Mouse (Mus musculus) MEL (cell line): Measurements from ENCODE around the gene Htatsf1. TPM values are rescaled to one million over a fixed set of nuclear protein-coding genes. Genes with fewer than 3 reads are reported as not detected.

ENCODE experiments used
- DNase-seq: peaks from one replicate; pipeline ENCODE4 v3.0.0; 2011; ENCODE audit warnings: low read depth, low spot score
- H3K27ac ChIP-seq: 2 replicates; pipeline ENCODE4 v1.5.1; 2012; ENCODE audit warnings: low read depth, mild to moderate bottlenecking, control low read depth, low read length, moderate library complexity; ENCODE audit not compliant: control insufficient read depth
- H3K27me3 ChIP-seq, 2 experiments: fragments of 150-350 bp in 1 of 2; sonication (generic) in 1 of 2; 2 replicates each; pipeline ENCODE4 v1.6.1; 2012; ENCODE audit warnings: low read length in 2 of 2, mild to moderate bottlenecking in 2 of 2, improper control_type of control experiment in 1 of 2, moderate library complexity in 1 of 2; ENCODE audit not compliant: insufficient read depth in 2 of 2, control insufficient read depth in 1 of 2
- H3K36me3 ChIP-seq, 2 experiments: 2 replicates each; pipeline ENCODE4 v1.6.1; 2012 to 2014; ENCODE audit warnings: low read length in 2 of 2, improper control_type of control experiment in 1 of 2, inconsistent platforms in 1 of 2, mild to moderate bottlenecking in 1 of 2; ENCODE audit not compliant: insufficient read depth in 2 of 2, control insufficient read depth in 1 of 2
- H3K4me1 ChIP-seq, 2 experiments: fragments of 150-350 bp in 1 of 2; sonication (generic) in 1 of 2; 2 replicates each; pipeline ENCODE4 v1.6.1; 2012; ENCODE audit warnings: low read length in 2 of 2, improper control_type of control experiment in 1 of 2, mild to moderate bottlenecking in 1 of 2; ENCODE audit not compliant: insufficient read depth in 2 of 2, control insufficient read depth in 1 of 2
- H3K4me3 ChIP-seq, 2 experiments: fragments of 150-350 bp in 1 of 2; sonication (generic) in 1 of 2; 2 replicates each; pipeline ENCODE4 v1.5.1; 2012; ENCODE audit warnings: low read depth in 2 of 2, low read length in 2 of 2, mild to moderate bottlenecking in 2 of 2, moderate library complexity in 2 of 2, control low read depth in 1 of 2, improper control_type of control experiment in 1 of 2; ENCODE audit not compliant: control insufficient read depth in 1 of 2, insufficient read depth in 1 of 2
- H3K79me2 ChIP-seq: 2 replicates; pipeline ENCODE4 v1.6.1; 2012; ENCODE audit warnings: mild to moderate bottlenecking, low read length, moderate library complexity; ENCODE audit not compliant: control insufficient read depth, poor library complexity, insufficient read depth
- H3K9ac ChIP-seq: 2 replicates; pipeline ENCODE4 v1.6.1; 2012; ENCODE audit warnings: low read depth, mild to moderate bottlenecking, control low read depth, low read length, moderate library complexity; ENCODE audit not compliant: control insufficient read depth, poor library complexity, severe bottlenecking
- H3K9me3 ChIP-seq: fragments of 150-350 bp; sonication (generic); replicated peaks from 2 replicates; pipeline ENCODE4 v1.6.1; 2012; ENCODE audit warnings: mild to moderate bottlenecking, low read length, improper control_type of control experiment, moderate library complexity; ENCODE audit not compliant: insufficient read depth
- BHLHE40 ChIP-seq: IDR thresholded peaks from 2 replicates; pipeline ENCODE4 v1.6.1; 2012; ENCODE audit warnings: low read depth, mild to moderate bottlenecking, inconsistent platforms, low read length, improper control_type of control experiment, borderline replicate concordance
- CHD1 ChIP-seq: IDR thresholded peaks from 2 replicates; pipeline ENCODE4 v1.6.1; 2012; ENCODE audit warnings: low read depth, mild to moderate bottlenecking, inconsistent platforms, low read length, improper control_type of control experiment
- CTCF ChIP-seq, 3 experiments: IDR thresholded peaks in 2 of 3; conservative IDR thresholded peaks in 1 of 3; 2 replicates each; pipeline ENCODE4 v1.5.1; 2011 to 2012; ENCODE audit warnings: low read length in 3 of 3, low read depth in 2 of 3, mild to moderate bottlenecking in 2 of 3, improper control_type of control experiment in 1 of 3, inconsistent platforms in 1 of 3, mixed read lengths in 1 of 3, moderate library complexity in 1 of 3; ENCODE audit not compliant: control insufficient read depth in 1 of 3, insufficient read depth in 1 of 3, poor library complexity in 1 of 3, severe bottlenecking in 1 of 3
- E2F4 ChIP-seq: IDR thresholded peaks from 2 replicates; pipeline ENCODE4 v1.6.1; 2011; ENCODE audit warnings: low read depth, low read length, improper control_type of control experiment, borderline replicate concordance
- ETS1 ChIP-seq: IDR thresholded peaks from 2 replicates; pipeline ENCODE4 v1.6.1; 2012; ENCODE audit warnings: low read depth, mild to moderate bottlenecking, inconsistent platforms, low read length, improper control_type of control experiment, moderate library complexity
- GABPA ChIP-seq: IDR thresholded peaks from 2 replicates; pipeline ENCODE4 v1.6.1; 2012; ENCODE audit warnings: low read depth, mild to moderate bottlenecking, inconsistent platforms, low read length, improper control_type of control experiment, moderate library complexity
- GATA1 ChIP-seq: IDR thresholded peaks from 2 replicates; pipeline ENCODE4 v1.6.1; 2011; ENCODE audit warnings: low read depth, low read length, improper control_type of control experiment
- HCFC1 ChIP-seq: IDR thresholded peaks from 2 replicates; pipeline ENCODE4 v1.6.1; 2012; ENCODE audit warnings: low read depth, mild to moderate bottlenecking, inconsistent platforms, low read length, improper control_type of control experiment, moderate library complexity
- JUND ChIP-seq: IDR thresholded peaks from 2 replicates; pipeline ENCODE4 v1.6.1; 2011; ENCODE audit warnings: low read depth, mild to moderate bottlenecking, improper control_type of control experiment, low read length
- KAT2A ChIP-seq: conservative IDR thresholded peaks from 2 replicates; pipeline ENCODE4 v1.6.1; 2012; ENCODE audit warnings: low read depth, low read length, improper control_type of control experiment, inconsistent platforms
- MAX ChIP-seq: IDR thresholded peaks from 2 replicates; pipeline ENCODE4 v1.6.1; 2011; ENCODE audit warnings: low read length, improper control_type of control experiment
- MEF2A ChIP-seq: IDR thresholded peaks from 2 replicates; pipeline ENCODE4 v1.6.1; 2014; ENCODE audit warnings: low read depth, mild to moderate bottlenecking, inconsistent platforms, low read length, improper control_type of control experiment; ENCODE audit not compliant: poor library complexity, insufficient replicate concordance, severe bottlenecking; ENCODE audit errors: extremely low read depth
- MXI1 ChIP-seq: IDR thresholded peaks from 2 replicates; pipeline ENCODE4 v1.6.1; 2011; ENCODE audit warnings: mild to moderate bottlenecking, low read depth, low read length, improper control_type of control experiment
- NRF1 ChIP-seq: IDR thresholded peaks from 2 replicates; pipeline ENCODE4 v1.6.1; 2014; ENCODE audit warnings: low read depth, mild to moderate bottlenecking, inconsistent platforms, low read length, improper control_type of control experiment, moderate library complexity; ENCODE audit not compliant: poor library complexity, insufficient read depth, severe bottlenecking
- POLR2AphosphoS5 ChIP-seq: IDR thresholded peaks from 2 replicates; pipeline ENCODE4 v1.6.1; 2012; ENCODE audit warnings: low read depth, borderline replicate concordance, mild to moderate bottlenecking, inconsistent platforms, low read length, moderate library complexity, mixed read lengths
- SIN3A ChIP-seq: IDR thresholded peaks from 2 replicates; pipeline ENCODE4 v1.6.1; 2012; ENCODE audit warnings: low read length, improper control_type of control experiment, inconsistent platforms
- SMC3 ChIP-seq: IDR thresholded peaks from 2 replicates; pipeline ENCODE4 v1.6.1; 2011; ENCODE audit warnings: low read depth, low read length, improper control_type of control experiment
- TBP ChIP-seq: IDR thresholded peaks from 2 replicates; pipeline ENCODE4 v1.8.0; 2011; ENCODE audit warnings: low read depth, low read length, improper control_type of control experiment
- UBTF ChIP-seq: IDR thresholded peaks from 2 replicates; pipeline ENCODE4 v1.6.1; 2012; ENCODE audit warnings: low read depth, mild to moderate bottlenecking, inconsistent platforms, low read length, improper control_type of control experiment, moderate library complexity, borderline replicate concordance; ENCODE audit not compliant: insufficient read depth
- USF1 ChIP-seq: IDR thresholded peaks from 2 replicates; pipeline ENCODE4 v1.6.1; 2014; ENCODE audit warnings: low read depth, mild to moderate bottlenecking, inconsistent platforms, low read length, improper control_type of control experiment, moderate library complexity
- ZC3H11A ChIP-seq: IDR thresholded peaks from 2 replicates; pipeline ENCODE4 v1.6.1; 2012; ENCODE audit warnings: low read depth, mild to moderate bottlenecking, inconsistent platforms, low read length, improper control_type of control experiment
- ZKSCAN1 ChIP-seq: IDR thresholded peaks from 2 replicates; pipeline ENCODE4 v1.6.1; 2012; ENCODE audit warnings: low read depth, mild to moderate bottlenecking, inconsistent platforms, low read length, improper control_type of control experiment, moderate library complexity
- ZNF384 ChIP-seq: IDR thresholded peaks from 2 replicates; pipeline ENCODE4 v1.6.1; 2012; ENCODE audit warnings: low read depth, mild to moderate bottlenecking, inconsistent platforms, low read length, improper control_type of control experiment
- polyA plus RNA-seq, 2 experiments: library from polyadenylated mRNA; stranded (reverse) in 1 of 2; unstranded in 1 of 2; fragments of >175 nt in 1 of 2; fragments of >200 nt in 1 of 2; gene quantifications; 2 replicates each; pipeline versions ENCODE4 v1.2.1 to v1.2.4; 2012; ENCODE audit warnings: low replicate concordance in 2 of 2, low read depth in 1 of 2; ENCODE audit not compliant: insufficient read length in 2 of 2, insufficient read depth in 1 of 2, missing spikeins in 1 of 2
- total RNA-seq: library from RNA; depleted of rRNA; stranded (reverse); fragments of 300-350 nt; gene quantifications from 2 replicates; pipeline ENCODE4 v1.2.3, GENCODE M21; 2012

Gene Htatsf1
- total and polyA plus RNA-seq, 3 experiments, result 27.9 to 30.0 TPM; not detected in 1

GRCm38 (mm10) chrX:57012891-57013290 lies 40.5 kb upstream of the Htatsf1 start:
- Histone ChIP-seq H3K9me3 (no peaks in the 10 kb centered on the region), H3K27ac (no peak overlapping the region), H3K9ac (no peak overlapping the region), H3K4me1 (no peaks in the 10 kb centered on the region), H3K36me3 (no peaks in the 10 kb centered on the region), H3K79me2 (no peaks in the 10 kb centered on the region), H3K27me3 (no peaks in the 10 kb centered on the region), H3K4me3 (no peak overlapping the region)
- DNase-seq, result no peak
- TF ChIP-seq E2F4, result no peak
- no peak for TF ChIP-seq MEF2A
- TF ChIP-seq ZNF384, result no peak
- TF ChIP-seq NRF1, result no peak

DNA sequence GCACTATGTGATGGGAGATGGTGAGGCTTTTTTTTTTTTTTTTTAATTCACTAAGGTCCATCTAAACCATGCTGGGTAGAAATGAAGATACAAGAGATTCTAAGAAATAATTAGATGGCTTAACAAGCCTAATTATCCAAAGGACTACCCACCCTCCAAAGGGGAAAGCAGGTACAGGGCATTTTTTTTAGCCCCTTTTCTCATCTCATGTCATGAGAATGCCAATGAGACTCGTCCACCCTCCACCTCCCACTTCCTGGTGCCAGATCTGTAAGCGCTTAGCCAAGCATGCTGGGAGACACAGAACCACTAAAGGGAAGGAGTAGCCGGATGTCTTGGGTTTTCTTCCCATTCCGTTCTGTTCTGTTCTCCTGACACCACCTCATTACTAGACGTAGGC lies 10.6 kb upstream of the Htatsf1 start, which contains the start of gene Brs3:
Gene Brs3, plus strand, starts transcription at position 301 of the 400 bp plus-strand sequence.
- H3K27ac ChIP-seq, result no peak within 1 kb of the TSS
- H3K79me2 ChIP-seq, result no peaks in the 10 kb centered on the region
- no peak within 1 kb of the TSS for H3K4me3 ChIP-seq
- no peak for DNase-seq
- no peaks in the 10 kb centered on the region for H3K4me1 ChIP-seq
- H3K9me3 ChIP-seq, result no peaks in the 10 kb centered on the region
- no peak within 1 kb of the TSS for H3K9ac ChIP-seq
- TF ChIP-seq UBTF, result no peak
- TF ChIP-seq MXI1, result no peak
- TF ChIP-seq TBP, result no peak
- no peak for TF ChIP-seq ETS1
- TF ChIP-seq BHLHE40, result no peak
- TF ChIP-seq ZKSCAN1, result no peak
- TF ChIP-seq GABPA, result no peak
- H3K36me3 ChIP-seq, result no peaks in the 10 kb centered on the region
- no peaks in the 10 kb centered on the region for H3K27me3 ChIP-seq

DNA sequence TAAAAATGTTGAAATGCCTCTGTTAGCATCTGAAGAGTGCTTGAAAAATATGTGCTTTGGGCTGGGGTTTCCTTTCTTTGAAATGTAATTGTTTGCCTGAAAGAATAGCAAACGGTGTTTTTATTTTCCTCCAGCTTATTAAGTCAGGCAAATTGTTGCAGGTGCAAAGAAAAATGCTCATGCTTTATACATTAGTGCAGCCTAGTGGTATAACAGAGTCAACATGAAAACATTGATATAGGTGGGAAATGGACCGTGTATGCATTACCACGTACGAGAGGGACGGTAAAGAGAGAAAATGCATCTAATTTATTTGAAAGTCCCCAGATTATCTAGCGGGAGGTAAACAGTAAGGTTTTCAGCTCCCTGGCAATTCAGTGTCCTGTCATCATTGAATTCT lies 9.5 kb upstream of the Htatsf1 start:
- H3K9ac ChIP-seq, result no peak overlapping the region
- no peak for TF ChIP-seq JUND
- TF ChIP-seq NRF1, result no peak
- TF ChIP-seq CHD1, result no peak
- TF ChIP-seq USF1, result no peak
- TF ChIP-seq GATA1, result no peak
- TF ChIP-seq KAT2A, result no peak
- TF ChIP-seq MAX, result no peak
- TF ChIP-seq MXI1, result no peak
- no peak for TF ChIP-seq CTCF (IDR thresholded peaks at IDR 0.05 in 2 of 3, conservative IDR thresholded peaks at IDR 0.05 in 1 of 3; ENCODE audit: control insufficient read depth in 1 of 3, insufficient read depth in 1 of 3, low read depth in 2 of 3, low read length in 3 of 3, poor library complexity in 1 of 3, severe bottlenecking in 1 of 3)
- TF ChIP-seq ZC3H11A, result no peak
- no peak for TF ChIP-seq TBP
- no peak for TF ChIP-seq ZKSCAN1
- no peak for TF ChIP-seq POLR2AphosphoS5
- no peak for TF ChIP-seq SMC3
- no peak for TF ChIP-seq HCFC1
- no peak for TF ChIP-seq SIN3A
- no peak overlapping the region for H3K4me3 ChIP-seq
- no peaks in the 10 kb centered on the region for H3K36me3 ChIP-seq
- H3K9me3 ChIP-seq, result no peaks in the 10 kb centered on the region
- H3K4me1 ChIP-seq, result no peaks in the 10 kb centered on the region
- DNase-seq, result no peak
- H3K27me3 ChIP-seq, result no peaks in the 10 kb centered on the region
- no peak overlapping the region for H3K27ac ChIP-seq
- H3K79me2 ChIP-seq, result no peaks in the 10 kb centered on the region
